Mouse (Mus musculus) neural tube, embryonic 13.5 days (tissue): ENCODE results near the gene Rab40b. TPM values are rescaled to one million over a fixed set of nuclear protein-coding genes. Genes with fewer than 3 reads are reported as not detected.
"Not testable (repeated sequence)": the region's sequence is repeated elsewhere in the genome, so short reads cannot be mapped to it uniquely, and the experiment has no call there.

ENCODE experiments used
- ATAC-seq: fragments of 200-750 bp; cut with Nextera tagmentation; 2 replicates; pipeline ENCODE4 v1.8.0; 2017; ENCODE audit warnings: low read depth, mild to moderate bottlenecking, moderate TSS enrichment, moderate library complexity
- H3K27ac ChIP-seq: fragments of 300-500 bp; sonication (generic); replicated peaks from 2 replicates; pipeline ENCODE4 v1.5.1; 2015; ENCODE audit warnings: moderate library complexity, mild to moderate bottlenecking, inconsistent platforms
- H3K27me3 ChIP-seq: fragments of 300-500 bp; sonication (generic); 2 replicates; pipeline ENCODE4 v1.6.1; 2015; ENCODE audit warnings: mild to moderate bottlenecking, inconsistent platforms
- H3K36me3 ChIP-seq: fragments of 300-500 bp; sonication (generic); 2 replicates; pipeline ENCODE4 v1.6.1; 2015; ENCODE audit warnings: mild to moderate bottlenecking, inconsistent platforms
- H3K4me1 ChIP-seq: fragments of 300-500 bp; sonication (generic); replicated peaks from 2 replicates; pipeline ENCODE4 v1.6.1; 2015; ENCODE audit warnings: inconsistent platforms
- H3K4me2 ChIP-seq: fragments of 300-500 bp; sonication (generic); 2 replicates; pipeline ENCODE4 v1.6.1; 2015; ENCODE audit warnings: inconsistent platforms, mild to moderate bottlenecking, moderate library complexity
- H3K4me3 ChIP-seq: fragments of 300-500 bp; sonication (generic); 2 replicates; pipeline ENCODE4 v1.5.1; 2015; ENCODE audit warnings: mild to moderate bottlenecking, inconsistent platforms
- H3K9ac ChIP-seq: fragments of 300-500 bp; sonication (generic); 2 replicates; pipeline ENCODE4 v1.6.1; 2015; ENCODE audit warnings: moderate library complexity, mild to moderate bottlenecking, inconsistent platforms
- H3K9me3 ChIP-seq: fragments of 300-500 bp; sonication (generic); 2 replicates; pipeline ENCODE4 v1.6.1; 2016; ENCODE audit warnings: inconsistent platforms
- WGBS: fragments of 180-500 bp; shearing (Covaris S2); methylation state at CpG from one replicate; pipeline ENCODE4 v1.1.7; 2015; 5-methylcytosine and 5-hydroxymethylcytosine counted together
- polyA plus RNA-seq: library from polyadenylated mRNA; unstranded; fragments of >200 nt; fragmentation: Nextera tagmentation; extraction: Ambion mirVana; gene quantifications from 2 replicates; pipeline ENCODE4 v1.2.1, GENCODE M21; 2015

Rab40b gene
- polyA plus RNA-seq, 1 experiment from 2014 or later: 11.1 TPM

DNA sequence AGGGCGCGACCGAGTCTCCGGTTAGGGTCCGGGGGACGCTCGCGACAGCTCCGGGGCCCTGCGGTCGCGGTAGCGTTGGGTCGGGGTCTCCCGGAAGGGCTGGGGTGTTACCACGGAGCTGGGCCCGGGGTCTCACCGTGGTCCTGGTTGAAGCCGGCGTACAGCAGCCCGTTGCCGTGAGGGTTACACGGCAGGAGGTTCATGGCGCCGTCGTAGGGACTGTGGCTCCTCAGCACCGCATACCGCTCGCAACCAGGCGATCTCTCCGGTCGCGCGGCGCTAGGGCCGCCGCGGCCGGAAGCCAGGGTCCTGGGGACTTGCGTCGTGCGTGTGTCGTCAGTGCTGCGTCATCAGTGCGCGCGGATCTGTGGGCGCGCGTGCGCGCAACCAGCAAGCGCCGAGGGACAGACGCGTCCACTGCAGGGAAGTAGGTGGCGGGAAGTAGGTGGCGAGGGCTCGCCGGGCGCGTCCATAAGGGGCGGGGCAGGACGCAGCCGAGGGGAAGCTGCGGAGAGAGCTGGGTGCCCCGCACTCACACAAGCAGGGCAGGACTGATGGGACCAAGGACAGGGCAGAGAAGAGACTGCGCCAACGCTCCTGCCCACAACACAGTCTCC is 33.9 kb downstream of the Rab40b start, which contains the start of gene Wdr45b:
Gene Wdr45b (minus strand): TSS at position 355 of the 617 bp plus-strand sequence.
- H3K4me2 ChIP-seq: peak within 1 kb of the TSS; percentile 73
- H3K9ac ChIP-seq: peak within 1 kb of the TSS; percentile 92
- peak within 1 kb of the TSS; percentile 89 for H3K27ac ChIP-seq
- H3K9me3 ChIP-seq: no peaks in the 10 kb centered on the region
- H3K4me3 ChIP-seq: peak within 1 kb of the TSS; percentile 74
- no peaks in the 10 kb centered on the region for H3K27me3 ChIP-seq
- under 1% methylated on average over 69 of the region's 69 CpGs for WGBS
- ATAC-seq: peak; percentile 96
- H3K36me3 ChIP-seq: peaks cover 5% of the 10 kb centered on the region; the same call in 1 of the 2 replicates
- peaks cover 25% of the 10 kb centered on the region for H3K4me1 ChIP-seq

DNA sequence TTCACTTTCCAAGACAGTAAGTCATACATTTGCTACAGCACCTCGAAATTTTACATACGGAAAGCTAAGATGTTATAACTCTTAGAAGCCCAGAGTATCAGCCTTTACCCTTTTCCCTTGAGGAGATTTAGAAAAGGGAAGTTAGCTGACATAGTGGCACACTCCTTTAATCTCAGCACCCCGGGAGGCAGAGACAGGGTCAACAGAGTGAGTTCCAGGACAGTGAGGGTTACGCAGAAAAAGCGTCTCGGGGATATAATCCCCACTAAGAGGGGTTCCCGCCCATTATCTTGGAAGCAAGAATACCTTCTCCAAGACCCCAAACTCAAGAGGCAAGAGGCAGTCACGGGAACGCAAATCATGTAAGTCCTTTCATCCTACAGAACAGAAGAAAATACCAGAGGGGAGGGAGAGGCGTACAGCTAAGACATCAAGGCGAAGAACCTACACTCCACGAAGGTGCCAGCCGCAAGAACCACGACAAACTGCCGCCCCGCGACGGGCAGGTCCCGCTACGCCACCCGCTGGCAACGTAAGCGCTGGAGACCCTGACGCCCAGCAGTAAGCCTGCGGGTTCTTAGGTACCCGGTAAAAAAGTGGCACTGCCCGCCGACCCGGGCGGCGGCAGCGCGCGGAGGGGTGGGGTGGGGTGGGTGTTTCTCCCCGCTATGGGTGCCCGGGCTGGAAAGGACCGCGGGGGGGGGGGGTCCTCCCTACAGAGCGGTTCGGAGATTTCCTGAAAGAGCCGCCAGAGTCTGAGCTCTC is 34.5 kb downstream of the Rab40b start:
- H3K4me2 ChIP-seq: peak overlapping the region; percentile 73
- WGBS: 4% methylated on average over 41 of the region's 41 CpGs
- peaks cover 11% of the 10 kb centered on the region for H3K36me3 ChIP-seq
- H3K9me3 ChIP-seq: no peaks in the 10 kb centered on the region
- peak overlapping the region; percentile 74 for H3K4me3 ChIP-seq
- no peaks in the 10 kb centered on the region for H3K27me3 ChIP-seq
- peak overlapping the region; percentile 92 for H3K9ac ChIP-seq
- ATAC-seq: no peak
- peaks cover 25% of the 10 kb centered on the region for H3K4me1 ChIP-seq
- peak overlapping the region; percentile 89 for H3K27ac ChIP-seq

DNA sequence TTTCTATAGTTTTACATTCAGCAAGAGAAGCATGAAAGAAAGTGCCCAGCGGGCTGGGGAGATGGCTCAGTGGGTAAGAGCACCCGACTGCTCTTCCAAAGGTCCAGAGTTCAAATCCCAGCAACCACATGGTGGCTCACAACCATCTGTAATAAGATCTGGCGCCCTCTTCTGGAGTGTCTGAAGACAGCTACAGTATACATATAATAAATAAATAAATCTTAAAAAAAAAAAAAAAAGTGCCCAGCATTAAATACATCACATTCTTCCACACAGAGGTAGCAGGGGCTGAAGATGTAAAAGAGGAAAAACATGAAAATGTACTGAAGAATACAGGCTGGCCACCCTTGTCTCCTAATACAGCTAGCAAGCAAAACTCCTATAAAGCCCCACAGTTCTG is 39.3 kb downstream of the Rab40b start:
- H3K27ac ChIP-seq, ATAC-seq, H3K9me3 ChIP-seq, H3K4me2 ChIP-seq, H3K27me3 ChIP-seq, H3K4me3 ChIP-seq, H3K9ac ChIP-seq: not testable (repeated sequence)
- WGBS: 83% methylated on average over 3 of the region's 3 CpGs
- Histone ChIP-seq H3K36me3 (peaks cover 39% of the 10 kb centered on the region), H3K4me1 (peaks cover 13% of the 10 kb centered on the region)

DNA sequence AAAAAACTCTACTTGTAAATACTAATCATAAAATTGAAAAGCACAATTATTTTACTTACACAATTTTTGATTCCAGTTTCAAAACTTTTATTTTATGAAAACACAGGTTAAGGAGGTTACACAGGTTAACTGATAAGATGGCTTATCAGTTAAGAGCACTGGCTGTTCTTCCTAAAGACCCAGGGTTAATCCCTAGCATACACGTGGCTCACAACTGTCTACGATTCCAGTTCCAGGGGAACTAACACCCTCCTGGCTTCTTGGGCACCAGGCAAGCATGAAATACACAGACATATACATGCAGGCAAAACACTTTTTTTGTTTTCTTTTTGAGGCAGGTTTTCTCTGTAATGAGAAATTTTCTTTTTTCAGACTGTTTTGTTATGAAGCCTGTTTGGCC is 39.9 kb downstream of the Rab40b start:
- H3K4me3 ChIP-seq: no peak overlapping the region

DNA sequence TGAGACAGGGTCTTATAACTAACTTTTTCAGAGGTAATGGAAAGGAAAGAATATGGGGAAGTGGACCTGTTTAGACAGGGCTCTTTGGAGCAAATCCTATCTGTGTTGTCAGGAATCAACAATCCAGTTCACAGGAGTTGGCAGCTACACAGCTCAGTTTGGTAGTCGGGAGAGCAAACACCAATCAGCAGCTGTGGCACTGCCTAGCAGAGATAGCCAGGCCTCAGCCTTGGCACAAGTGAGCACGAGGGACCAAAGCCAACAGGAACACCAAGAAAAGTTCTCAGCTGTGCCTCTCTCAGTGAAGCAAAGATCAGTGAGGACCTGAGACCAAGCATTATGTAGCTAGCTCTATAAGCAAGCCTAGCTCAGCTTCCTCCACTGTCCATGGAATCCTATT is 41.0 kb downstream of the Rab40b start:
- Histone ChIP-seq H3K9ac (no peak overlapping the region), H3K9me3 (no peaks in the 10 kb centered on the region), H3K27me3 (no peaks in the 10 kb centered on the region), H3K36me3 (peaks cover 39% of the 10 kb centered on the region), H3K4me2 (no peak overlapping the region), H3K27ac (no peak overlapping the region), H3K4me1 (no peaks in the 10 kb centered on the region), H3K4me3 (no peak overlapping the region)
- 94% methylated on average over 2 of the region's 2 CpGs for WGBS
- ATAC-seq: no peak

More for the DNA sequence above, 39.9 kb downstream of the Rab40b start:
- no peak for ATAC-seq
- Histone ChIP-seq H3K4me1 (peaks cover 9% of the 10 kb centered on the region), H3K9me3 (no peaks in the 10 kb centered on the region), H3K27me3 (no peaks in the 10 kb centered on the region), H3K4me2 (no peak overlapping the region), H3K27ac (no peak overlapping the region), H3K9ac (no peak overlapping the region), H3K36me3 (peaks cover 39% of the 10 kb centered on the region)
- 96% methylated on average over 2 of the region's 2 CpGs for WGBS

DNA sequence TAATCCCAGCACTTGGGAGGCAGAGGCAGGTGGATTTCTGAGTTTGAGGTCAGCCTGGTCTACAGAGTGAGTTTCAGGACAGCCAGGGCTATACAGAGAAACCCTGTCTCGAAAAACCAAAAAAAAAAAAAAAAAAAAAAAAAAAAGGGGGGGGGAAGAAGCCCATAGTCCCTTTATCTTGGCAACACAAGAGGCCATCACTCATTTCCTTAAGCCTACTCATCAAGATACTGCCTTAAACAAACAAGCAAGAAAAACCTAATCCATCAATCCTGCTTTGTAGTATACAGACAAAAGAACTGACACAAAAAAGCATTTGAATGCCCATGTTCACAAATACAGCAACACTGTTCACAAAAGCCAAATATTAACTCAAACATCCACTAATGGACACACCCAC is 45.6 kb downstream of the Rab40b start:
- WGBS: 50% methylated on average over 1 of the region's 1 CpGs
- not testable (repeated sequence) for ATAC-seq, H3K4me3 ChIP-seq

DNA sequence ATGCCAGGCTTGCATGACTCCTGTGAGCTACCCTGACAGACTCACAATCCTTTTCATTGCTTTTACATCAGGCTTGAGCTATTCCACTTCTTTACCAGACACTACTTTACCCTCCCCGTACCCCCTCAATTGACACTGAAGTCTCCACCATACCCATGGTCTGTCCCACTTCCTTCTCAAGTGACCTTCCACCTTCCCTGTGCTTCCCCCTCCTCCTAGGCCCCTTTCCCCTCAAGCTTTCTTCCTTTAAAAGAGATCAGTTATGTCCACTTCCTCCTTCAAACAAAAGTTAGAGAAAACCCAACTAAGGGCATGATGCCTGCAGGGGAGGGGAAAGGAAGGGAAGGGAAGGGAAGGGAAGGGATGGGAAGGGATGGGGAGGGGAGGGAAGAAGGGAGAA is 47.8 kb downstream of the Rab40b start:
- H3K27ac ChIP-seq: no peak overlapping the region
- no peaks in the 10 kb centered on the region for H3K9me3 ChIP-seq
- no peak overlapping the region for H3K4me3 ChIP-seq
- H3K36me3 ChIP-seq: peaks cover 34% of the 10 kb centered on the region
- no peaks in the 10 kb centered on the region for H3K27me3 ChIP-seq
- no peaks in the 10 kb centered on the region for H3K4me1 ChIP-seq
- ATAC-seq: no peak
- no peak overlapping the region for H3K9ac ChIP-seq
- no peak overlapping the region for H3K4me2 ChIP-seq
- WGBS: 93% methylated on average over 1 of the region's 1 CpGs

More for the DNA sequence above, 45.6 kb downstream of the Rab40b start:
- not testable (repeated sequence) for H3K27me3 ChIP-seq, H3K27ac ChIP-seq, H3K4me1 ChIP-seq, H3K9me3 ChIP-seq, H3K4me2 ChIP-seq, H3K9ac ChIP-seq
- peaks cover 35% of the 10 kb centered on the region for H3K36me3 ChIP-seq

DNA sequence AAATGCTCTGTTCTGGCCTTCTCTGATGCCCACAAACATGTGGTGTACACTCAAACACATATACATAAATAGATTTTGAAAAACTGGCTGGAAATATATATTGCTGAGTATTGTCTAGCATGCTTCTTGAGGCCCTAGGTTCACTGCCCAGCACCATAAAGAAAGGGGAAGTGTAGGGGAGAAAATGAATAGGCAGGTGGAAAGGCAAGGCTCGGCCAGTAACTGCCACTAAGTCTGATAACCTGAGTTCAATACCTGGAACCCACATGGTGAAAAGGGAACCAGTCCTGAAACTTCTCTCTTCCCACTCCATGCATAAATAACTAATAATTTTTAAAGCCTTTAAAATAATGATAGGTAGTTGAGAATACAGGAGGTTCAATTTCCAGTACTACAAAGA is 48.4 kb downstream of the Rab40b start:
- Histone ChIP-seq H3K4me2 (no peak overlapping the region), H3K27me3 (no peaks in the 10 kb centered on the region), H3K9ac (no peak overlapping the region), H3K4me1 (no peaks in the 10 kb centered on the region), H3K36me3 (peaks cover 40% of the 10 kb centered on the region), H3K4me3 (no peak overlapping the region), H3K27ac (no peak overlapping the region), H3K9me3 (no peaks in the 10 kb centered on the region)
- 94% methylated on average over 1 of the region's 1 CpGs for WGBS
- no peak for ATAC-seq

DNA sequence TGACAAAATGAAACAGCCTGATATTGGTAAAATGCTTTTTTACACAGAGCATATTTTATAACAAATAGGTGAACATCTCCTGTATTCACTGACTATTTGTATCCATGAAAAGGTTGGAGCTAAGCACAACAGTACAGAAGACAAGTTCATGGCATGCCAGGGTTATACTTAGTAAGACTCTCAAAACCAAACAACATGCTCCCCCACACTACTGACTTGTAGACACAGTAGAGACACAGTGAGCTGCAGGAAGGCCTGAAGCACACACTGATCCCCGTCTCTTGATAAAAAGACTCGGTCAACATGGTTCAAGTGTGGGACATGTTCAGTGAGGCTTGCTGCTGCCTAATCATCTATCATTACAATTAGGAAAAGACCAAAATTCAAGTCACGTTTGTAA is 56.4 kb downstream of the Rab40b start:
- H3K4me1 ChIP-seq: no peaks in the 10 kb centered on the region
- ATAC-seq: no peak
- 92% methylated on average over 3 of the region's 3 CpGs for WGBS
- no peak overlapping the region for H3K27ac ChIP-seq
- no peaks in the 10 kb centered on the region for H3K9me3 ChIP-seq
- no peak overlapping the region for H3K4me2 ChIP-seq
- peaks cover 89% of the 10 kb centered on the region for H3K36me3 ChIP-seq
- H3K27me3 ChIP-seq: no peaks in the 10 kb centered on the region
- H3K9ac ChIP-seq: no peak overlapping the region
- no peak overlapping the region for H3K4me3 ChIP-seq

DNA sequence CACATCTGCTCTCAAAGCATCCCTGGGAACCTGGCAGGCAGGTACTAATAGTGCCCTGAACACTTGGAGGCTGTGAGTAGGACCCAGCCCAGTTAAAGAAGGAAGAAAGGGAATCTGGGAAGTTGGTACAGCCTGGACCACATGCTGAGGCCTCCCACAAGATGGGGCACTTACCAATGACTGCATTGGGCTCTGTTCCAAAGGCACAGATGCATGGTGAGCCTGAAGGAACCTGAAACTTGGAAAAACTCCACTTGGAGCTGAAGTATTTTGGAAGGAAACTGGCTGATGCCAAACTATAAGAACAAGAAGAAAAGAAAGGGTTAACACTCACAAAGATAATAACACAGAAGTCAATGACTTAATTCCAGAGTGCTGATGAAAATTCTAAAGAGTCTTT is 59.4 kb downstream of the Rab40b start:
- no peak overlapping the region for H3K4me2 ChIP-seq
- H3K4me1 ChIP-seq: no peaks in the 10 kb centered on the region
- H3K9ac ChIP-seq: no peak overlapping the region
- H3K9me3 ChIP-seq: no peaks in the 10 kb centered on the region
- peaks cover 75% of the 10 kb centered on the region for H3K36me3 ChIP-seq
- no peak overlapping the region for H3K27ac ChIP-seq
- no peak for ATAC-seq
- no peak overlapping the region for H3K4me3 ChIP-seq
- H3K27me3 ChIP-seq: no peaks in the 10 kb centered on the region

DNA sequence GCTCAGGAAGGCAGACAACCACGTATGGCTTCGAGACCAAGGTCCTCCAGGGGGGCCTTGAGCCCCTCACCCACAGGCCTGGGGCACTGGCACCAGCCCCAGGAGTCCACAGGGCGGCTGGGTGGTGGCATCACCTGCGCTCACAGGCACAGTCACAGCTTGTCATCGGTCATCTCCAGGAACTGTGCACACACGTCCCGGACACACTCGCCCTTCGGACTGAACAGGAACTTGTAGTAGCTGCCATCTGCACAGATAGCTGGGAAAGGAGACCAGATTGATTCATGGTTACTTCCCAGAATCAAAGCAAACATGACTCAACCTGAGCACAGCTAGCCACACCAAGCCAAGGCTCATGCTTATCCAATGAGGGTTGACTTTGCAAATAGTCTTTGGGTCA is 59.8 kb downstream of the Rab40b start:
- 97% methylated on average over 9 of the region's 9 CpGs for WGBS
- Histone ChIP-seq H3K27me3 (no peaks in the 10 kb centered on the region), H3K9me3 (no peaks in the 10 kb centered on the region), H3K4me2 (no peak overlapping the region), H3K9ac (no peak overlapping the region), H3K27ac (no peak overlapping the region), H3K36me3 (peaks cover 77% of the 10 kb centered on the region), H3K4me1 (no peaks in the 10 kb centered on the region), H3K4me3 (no peak overlapping the region)
- no peak for ATAC-seq

DNA sequence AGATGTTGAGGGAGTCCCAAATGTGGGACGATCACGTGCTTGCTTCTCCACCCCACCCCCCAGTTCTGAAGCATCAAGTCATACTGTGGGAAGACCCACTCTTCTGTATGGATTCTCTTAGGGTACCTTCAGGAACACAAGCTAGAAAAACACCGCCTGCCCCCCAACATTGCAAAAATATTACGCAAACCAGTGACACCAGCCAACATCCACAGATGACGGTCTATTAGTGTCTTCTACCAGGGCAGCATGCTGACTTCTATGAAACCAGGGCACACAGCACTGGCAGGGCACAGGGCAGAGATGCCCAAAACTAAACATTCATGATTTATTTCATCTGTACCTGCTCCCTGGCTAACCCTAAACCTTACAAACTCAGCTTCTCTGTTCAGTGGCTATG is 61.4 kb downstream of the Rab40b start:
- H3K9ac ChIP-seq: no peak overlapping the region
- peaks cover 62% of the 10 kb centered on the region for H3K36me3 ChIP-seq
- H3K4me2 ChIP-seq: no peak overlapping the region
- H3K4me3 ChIP-seq: no peak overlapping the region
- 96% methylated on average over 5 of the region's 5 CpGs for WGBS
- no peak overlapping the region for H3K27ac ChIP-seq
- ATAC-seq: no peak
- H3K27me3 ChIP-seq: no peaks in the 10 kb centered on the region
- H3K4me1 ChIP-seq: no peaks in the 10 kb centered on the region
- H3K9me3 ChIP-seq: no peaks in the 10 kb centered on the region
